Mouse (Mus musculus): ENCODE measurements around the gene Arpc4. TPM values are rescaled to one million over a fixed set of nuclear protein-coding genes. Genes with fewer than 3 reads are reported as not detected.

The Arpc4 gene
- total RNA-seq, 2 experiments from 2014 or later = 181 to 183 TPM

GRCm38 (mm10) chr6:113404649-113405448 lies 26.9 kb downstream of the Arpc4 start:
- no peak for DNase-seq

- DNase-seq = no peak
Observed at GRCm38 (mm10) chr6:113405483-113405882, 27.6 kb downstream of the Arpc4 start.

GRCm38 (mm10) chr6:113406683-113407082 lies 28.8 kb downstream of the Arpc4 start:
- DNase-seq = no peak

GRCm38 (mm10) chr6:113410001-113410400 lies 32.1 kb downstream of the Arpc4 start:
- no peak for DNase-seq

GRCm38 (mm10) chr6:113416416-113416815 lies 38.5 kb downstream of the Arpc4 start:
- no peak for DNase-seq

- DNase-seq = no peak
Observed at GRCm38 (mm10) chr6:113418441-113419198, 40.7 kb downstream of the Arpc4 start.

- DNase-seq = peak; percentile 100
Observed at GRCm38 (mm10) chr6:113419199-113419587, 41.3 kb downstream of the Arpc4 start, which contains the start of gene Rpusd3. Gene Rpusd3 (minus strand): TSS chr6:113419340.

GRCm38 (mm10) chr6:113423000-113423399 lies 45.1 kb downstream of the Arpc4 start:
- DNase-seq = no peak

GRCm38 (mm10) chr6:113424187-113424586 lies 46.3 kb downstream of the Arpc4 start:
- DNase-seq = no peak

- DNase-seq = no peak
Observed at GRCm38 (mm10) chr6:113426696-113427095, 48.8 kb downstream of the Arpc4 start.

GRCm38 (mm10) chr6:113427397-113427796 lies 49.5 kb downstream of the Arpc4 start:
- DNase-seq = peak; percentile 65

GRCm38 (mm10) chr6:113428006-113428405 lies 50.1 kb downstream of the Arpc4 start:
- DNase-seq = no peak

GRCm38 (mm10) chr6:113429965-113430364 lies 52.0 kb downstream of the Arpc4 start:
- no peak for DNase-seq

- DNase-seq = no peak
Observed at GRCm38 (mm10) chr6:113430846-113431245, 52.9 kb downstream of the Arpc4 start.

- DNase-seq = no peak
Observed at GRCm38 (mm10) chr6:113431801-113432200, 53.9 kb downstream of the Arpc4 start.

- peak; percentile 43 for DNase-seq
Observed at GRCm38 (mm10) chr6:113433661-113434060, 55.7 kb downstream of the Arpc4 start.

- peak; percentile 70 for DNase-seq
Observed at GRCm38 (mm10) chr6:113434691-113435090, 56.8 kb downstream of the Arpc4 start.

- peak; percentile 45 for DNase-seq
Observed at GRCm38 (mm10) chr6:113435664-113436205, 57.8 kb downstream of the Arpc4 start, which contains the start of gene Cidec. Gene Cidec (minus strand): TSS chr6:113435760.

- no peak for DNase-seq
Observed at GRCm38 (mm10) chr6:113437135-113437534, 59.2 kb downstream of the Arpc4 start.

GRCm38 (mm10) chr6:113438721-113439430 lies 61.0 kb downstream of the Arpc4 start:
- peak; percentile 51 for DNase-seq

Measured in adrenal gland, postnatal 10 days (tissue).